Mouse (Mus musculus): ENCODE results near the gene Lrrc31. TPM values are rescaled to one million over a fixed set of nuclear protein-coding genes. Genes with fewer than 3 reads are reported as not detected.

Gene Lrrc31
- polyA plus RNA-seq, 1 experiment from 2014 or later, result not detected

DNA sequence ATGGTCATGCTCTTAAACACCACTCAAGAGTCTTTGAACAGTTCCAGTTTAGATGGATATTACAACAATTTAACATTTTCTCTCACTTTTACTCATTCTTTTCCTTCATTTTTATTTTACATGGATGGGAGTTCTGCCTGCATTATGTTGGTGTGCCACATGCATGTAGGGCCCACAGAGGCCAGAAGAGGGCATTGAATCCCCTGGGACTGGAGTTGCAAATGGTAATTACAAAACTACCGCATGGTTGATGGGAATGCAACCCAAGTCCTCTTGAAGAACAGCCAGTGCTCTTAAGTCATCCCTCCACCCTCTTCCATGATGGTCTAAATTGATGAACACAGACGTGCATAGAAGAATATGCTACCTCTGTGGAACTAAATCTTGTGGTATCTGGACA lies 22.8 kb upstream of the Lrrc31 start:
- Histone ChIP-seq H3K9me3 (no peaks in the 10 kb centered on the region), H3K27me3 (replicated peaks; ENCODE audit: low read depth, poor library complexity, severe bottlenecking) (no peaks in the 10 kb centered on the region), H3K4me1 (no peaks in the 10 kb centered on the region), H3K36me3 (replicated peaks) (no peaks in the 10 kb centered on the region), H3K4me3 (no peak overlapping the region), H3K27ac (replicated peaks) (no peak overlapping the region)
- 82% methylated on average over 2 of the region's 2 CpGs for WGBS
- DNase-seq (ENCODE audit: low spot score), result no peak

GRCm38 (mm10) chr3:30722036-30722435 lies 22.4 kb upstream of the Lrrc31 start:
- Histone ChIP-seq H3K36me3 (replicated peaks) (no peaks in the 10 kb centered on the region), H3K4me3 (no peak overlapping the region), H3K4me1 (no peaks in the 10 kb centered on the region), H3K9me3 (no peaks in the 10 kb centered on the region), H3K27me3 (replicated peaks; ENCODE audit: low read depth, poor library complexity, severe bottlenecking) (no peaks in the 10 kb centered on the region), H3K27ac (replicated peaks) (no peak overlapping the region)
- no peak for DNase-seq (ENCODE audit: low spot score)
- WGBS, result 84% methylated on average over 4 of the region's 4 CpGs

- Histone ChIP-seq H3K4me3 (no peak overlapping the region), H3K36me3 (replicated peaks) (no peaks in the 10 kb centered on the region), H3K9me3 (no peaks in the 10 kb centered on the region), H3K27ac (replicated peaks) (no peak overlapping the region), H3K27me3 (replicated peaks; ENCODE audit: low read depth, poor library complexity, severe bottlenecking) (no peaks in the 10 kb centered on the region), H3K4me1 (no peaks in the 10 kb centered on the region)
- DNase-seq (ENCODE audit: low spot score), result no peak
- whole genome bisulfite sequencing, result 92% methylated on average over 3 of the region's 3 CpGs
These were observed 19.0 kb upstream of the Lrrc31 start for GRCm38 (mm10) chr3:30718649-30719048.

GRCm38 (mm10) chr3:30713334-30713733 lies 13.7 kb upstream of the Lrrc31 start:
- H3K36me3 ChIP-seq (replicated peaks), result no peaks in the 10 kb centered on the region
- H3K27me3 ChIP-seq (replicated peaks; ENCODE audit: low read depth, poor library complexity, severe bottlenecking), result no peaks in the 10 kb centered on the region
- H3K27ac ChIP-seq (replicated peaks), result no peak overlapping the region
- H3K4me1 ChIP-seq, result no peaks in the 10 kb centered on the region
- WGBS, result 91% methylated on average over 1 of the region's 1 CpGs
- no peaks in the 10 kb centered on the region for H3K9me3 ChIP-seq
- H3K4me3 ChIP-seq, result no peak overlapping the region
- DNase-seq (ENCODE audit: low spot score), result no peak

GRCm38 (mm10) chr3:30710191-30710590 lies 10.5 kb upstream of the Lrrc31 start:
- Histone ChIP-seq H3K4me3 (no peak overlapping the region), H3K4me1 (no peaks in the 10 kb centered on the region), H3K27me3 (replicated peaks; ENCODE audit: low read depth, poor library complexity, severe bottlenecking) (no peaks in the 10 kb centered on the region), H3K27ac (replicated peaks) (no peak overlapping the region), H3K36me3 (replicated peaks) (no peaks in the 10 kb centered on the region), H3K9me3 (no peaks in the 10 kb centered on the region)
- no peak for DNase-seq (ENCODE audit: low spot score)
- WGBS, result 84% methylated on average over 6 of the region's 6 CpGs

- no peak overlapping the region for H3K4me3 ChIP-seq
- H3K36me3 ChIP-seq (replicated peaks), result no peaks in the 10 kb centered on the region
- WGBS, result 85% methylated on average over 4 of the region's 4 CpGs
- H3K27me3 ChIP-seq (replicated peaks; ENCODE audit: low read depth, poor library complexity, severe bottlenecking), result no peaks in the 10 kb centered on the region
- H3K9me3 ChIP-seq, result no peaks in the 10 kb centered on the region
- H3K27ac ChIP-seq (replicated peaks), result no peak overlapping the region
- DNase-seq (ENCODE audit: low spot score), result no peak
- no peaks in the 10 kb centered on the region for H3K4me1 ChIP-seq
These were observed 7.1 kb upstream of the Lrrc31 start for GRCm38 (mm10) chr3:30706614-30707276.

DNA sequence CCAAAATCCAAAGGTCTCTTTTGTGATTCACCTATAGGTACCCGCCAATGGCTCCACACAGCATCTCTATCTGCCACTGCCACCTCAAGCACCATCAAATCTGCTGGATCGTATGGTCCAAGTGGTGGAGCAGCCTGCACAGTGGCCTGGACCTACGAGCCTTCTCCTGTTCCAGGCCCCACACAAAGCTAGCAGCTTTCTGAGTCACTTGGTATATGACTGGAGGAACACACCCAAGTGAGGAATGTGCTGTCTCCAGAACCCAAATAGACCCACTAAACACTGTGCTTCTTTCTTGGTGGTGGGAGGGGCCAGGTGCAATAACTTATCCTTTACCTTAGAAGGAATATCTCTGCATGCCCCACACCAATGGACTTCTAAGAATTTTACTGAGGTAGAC lies 6.3 kb upstream of the Lrrc31 start:
- no peaks in the 10 kb centered on the region for H3K4me1 ChIP-seq
- WGBS, result 89% methylated on average over 3 of the region's 3 CpGs

GRCm38 (mm10) chr3:30697891-30698290 lies 1.8 kb downstream of the Lrrc31 start:
- Histone ChIP-seq H3K9me3 (no peaks in the 10 kb centered on the region), H3K27ac (replicated peaks) (no peak overlapping the region), H3K36me3 (replicated peaks) (no peaks in the 10 kb centered on the region), H3K4me1 (no peaks in the 10 kb centered on the region), H3K4me3 (no peak overlapping the region), H3K27me3 (replicated peaks; ENCODE audit: low read depth, poor library complexity, severe bottlenecking) (no peaks in the 10 kb centered on the region)
- DNase-seq (ENCODE audit: low spot score), result no peak
- WGBS, result 78% methylated on average over 4 of the region's 4 CpGs

More for the DNA sequence above, 6.3 kb upstream of the Lrrc31 start:
- Histone ChIP-seq H3K36me3 (replicated peaks) (no peaks in the 10 kb centered on the region), H3K4me3 (no peak overlapping the region), H3K27ac (replicated peaks) (no peak overlapping the region), H3K27me3 (replicated peaks; ENCODE audit: low read depth, poor library complexity, severe bottlenecking) (no peaks in the 10 kb centered on the region), H3K9me3 (no peaks in the 10 kb centered on the region)
- DNase-seq (ENCODE audit: low spot score), result no peak

- WGBS, result 14% methylated on average over 2 of the region's 2 CpGs
- Histone ChIP-seq H3K27me3 (replicated peaks; ENCODE audit: low read depth, poor library complexity, severe bottlenecking) (no peaks in the 10 kb centered on the region), H3K36me3 (replicated peaks) (no peaks in the 10 kb centered on the region), H3K27ac (replicated peaks) (no peak overlapping the region), H3K9me3 (no peaks in the 10 kb centered on the region), H3K4me1 (no peaks in the 10 kb centered on the region), H3K4me3 (no peak overlapping the region)
- DNase-seq (ENCODE audit: low spot score), result peak; percentile 72
These were observed 3.3 kb downstream of the Lrrc31 start for GRCm38 (mm10) chr3:30696346-30696745.

- Histone ChIP-seq H3K9me3 (no peaks in the 10 kb centered on the region), H3K36me3 (replicated peaks) (no peaks in the 10 kb centered on the region), H3K4me3 (no peak overlapping the region), H3K4me1 (no peaks in the 10 kb centered on the region), H3K27ac (replicated peaks) (no peak overlapping the region), H3K27me3 (replicated peaks; ENCODE audit: low read depth, poor library complexity, severe bottlenecking) (no peaks in the 10 kb centered on the region)
- no peak for DNase-seq (ENCODE audit: low spot score)
- WGBS, result 89% methylated on average over 2 of the region's 2 CpGs
These were observed 4.0 kb downstream of the Lrrc31 start for GRCm38 (mm10) chr3:30695661-30696060.

- DNase-seq (ENCODE audit: low spot score), result no peak
- no peaks in the 10 kb centered on the region for H3K9me3 ChIP-seq
- no peak overlapping the region for H3K27ac ChIP-seq (replicated peaks)
- no peaks in the 10 kb centered on the region for H3K27me3 ChIP-seq (replicated peaks; ENCODE audit: low read depth, poor library complexity, severe bottlenecking)
- WGBS, result 69% methylated on average over 7 of the region's 7 CpGs
- H3K36me3 ChIP-seq (replicated peaks), result no peaks in the 10 kb centered on the region
- H3K4me1 ChIP-seq, result no peaks in the 10 kb centered on the region
- no peak overlapping the region for H3K4me3 ChIP-seq
These were observed 8.7 kb downstream of the Lrrc31 start for GRCm38 (mm10) chr3:30690976-30691375.

DNA sequence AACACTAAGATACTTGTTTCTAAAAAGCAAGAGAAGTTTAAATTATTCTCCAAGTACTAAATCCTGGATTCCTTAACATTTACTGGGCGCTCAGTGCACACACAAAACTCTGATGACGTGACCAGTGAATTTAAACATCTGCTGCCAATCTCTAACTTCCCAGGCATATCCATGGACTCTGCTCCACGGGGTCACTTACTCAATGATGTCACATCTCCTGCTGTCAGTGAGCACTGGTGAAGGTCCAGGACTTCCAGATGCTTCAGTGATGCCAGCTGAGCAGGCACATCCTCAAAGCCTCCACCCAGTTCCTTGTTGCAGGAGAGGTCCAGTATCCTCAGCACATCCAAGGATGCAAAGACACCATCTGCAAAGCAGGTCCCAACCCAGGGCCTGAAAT lies 12.4 kb downstream of the Lrrc31 start:
- WGBS, result 72% methylated on average over 3 of the region's 3 CpGs
- no peak for DNase-seq (ENCODE audit: low spot score)
- Histone ChIP-seq H3K36me3 (replicated peaks) (no peaks in the 10 kb centered on the region), H3K4me1 (no peaks in the 10 kb centered on the region), H3K9me3 (no peaks in the 10 kb centered on the region), H3K27me3 (replicated peaks; ENCODE audit: low read depth, poor library complexity, severe bottlenecking) (no peaks in the 10 kb centered on the region), H3K4me3 (no peak overlapping the region), H3K27ac (replicated peaks) (no peak overlapping the region)

DNA sequence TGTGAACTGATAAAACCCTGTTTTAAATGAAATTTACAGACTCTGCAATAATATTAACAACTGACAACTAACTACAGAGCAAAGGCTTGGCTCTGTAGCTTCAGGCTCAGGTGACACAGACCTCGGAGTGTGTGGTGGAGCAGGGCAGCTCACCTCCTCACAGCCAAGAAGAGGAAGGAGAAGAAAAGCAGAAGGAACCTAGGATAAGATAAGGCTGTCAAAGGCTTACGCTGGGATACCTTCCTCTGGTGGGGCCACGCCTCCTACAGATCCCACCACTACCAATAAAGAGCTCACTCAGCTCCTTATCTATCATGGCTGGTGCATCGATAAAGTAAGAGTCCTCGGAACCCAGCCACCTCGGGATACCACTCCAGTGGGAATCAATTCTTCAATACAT lies 16.5 kb downstream of the Lrrc31 start:
- Histone ChIP-seq H3K4me1 (no peaks in the 10 kb centered on the region), H3K27ac (replicated peaks) (no peak overlapping the region), H3K4me3 (no peak overlapping the region), H3K9me3 (no peaks in the 10 kb centered on the region), H3K36me3 (replicated peaks) (no peaks in the 10 kb centered on the region), H3K27me3 (replicated peaks; ENCODE audit: low read depth, poor library complexity, severe bottlenecking) (no peaks in the 10 kb centered on the region)
- DNase-seq (ENCODE audit: low spot score), result no peak
- WGBS, result 87% methylated on average over 6 of the region's 6 CpGs

Measured in embryonic facial prominence, embryonic 10.5 days (tissue).